Mouse (Mus musculus): ENCODE data around the gene Ttc34.

The Ttc34 gene

DNA sequence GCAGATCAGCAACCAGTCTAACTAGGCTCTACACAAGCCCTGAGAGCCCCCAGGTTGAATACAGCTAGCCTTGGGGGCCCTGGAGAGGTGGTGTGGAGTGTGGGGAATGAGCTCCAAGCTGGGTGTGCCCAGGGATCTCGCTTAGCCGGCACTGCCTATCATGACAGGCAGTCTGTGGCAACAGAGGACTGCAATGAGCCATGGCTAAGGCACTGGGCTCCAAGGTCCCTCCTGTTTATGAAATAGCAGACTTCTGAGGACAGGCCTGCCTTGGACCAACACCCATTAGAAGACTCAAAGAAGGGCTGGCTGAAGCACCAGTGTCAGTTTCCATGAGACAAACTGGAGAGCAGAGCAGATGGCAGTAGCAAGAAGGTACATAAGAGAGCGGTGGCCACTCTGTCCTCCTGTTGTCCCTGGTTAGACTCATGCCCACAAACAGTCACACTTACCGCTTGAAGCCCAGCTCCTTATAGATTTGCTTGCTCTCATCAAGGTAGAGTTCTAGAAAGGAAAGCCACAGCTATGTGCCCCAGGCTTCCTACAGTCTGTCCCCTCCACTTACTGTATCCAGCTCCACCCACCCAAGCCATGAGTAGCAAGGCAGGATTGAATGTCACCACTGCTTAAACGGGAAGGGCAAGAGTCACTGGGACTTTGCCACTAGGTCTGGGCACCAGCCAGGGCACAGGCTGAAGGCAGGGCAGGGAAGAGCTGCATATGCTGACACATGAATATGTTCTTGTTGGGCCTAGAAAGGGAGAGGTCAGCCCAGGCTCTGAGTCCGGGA lies 60.6 kb downstream of the Ttc34 start:
- DNase-seq (ENCODE audit: low spot score): no peak

DNA sequence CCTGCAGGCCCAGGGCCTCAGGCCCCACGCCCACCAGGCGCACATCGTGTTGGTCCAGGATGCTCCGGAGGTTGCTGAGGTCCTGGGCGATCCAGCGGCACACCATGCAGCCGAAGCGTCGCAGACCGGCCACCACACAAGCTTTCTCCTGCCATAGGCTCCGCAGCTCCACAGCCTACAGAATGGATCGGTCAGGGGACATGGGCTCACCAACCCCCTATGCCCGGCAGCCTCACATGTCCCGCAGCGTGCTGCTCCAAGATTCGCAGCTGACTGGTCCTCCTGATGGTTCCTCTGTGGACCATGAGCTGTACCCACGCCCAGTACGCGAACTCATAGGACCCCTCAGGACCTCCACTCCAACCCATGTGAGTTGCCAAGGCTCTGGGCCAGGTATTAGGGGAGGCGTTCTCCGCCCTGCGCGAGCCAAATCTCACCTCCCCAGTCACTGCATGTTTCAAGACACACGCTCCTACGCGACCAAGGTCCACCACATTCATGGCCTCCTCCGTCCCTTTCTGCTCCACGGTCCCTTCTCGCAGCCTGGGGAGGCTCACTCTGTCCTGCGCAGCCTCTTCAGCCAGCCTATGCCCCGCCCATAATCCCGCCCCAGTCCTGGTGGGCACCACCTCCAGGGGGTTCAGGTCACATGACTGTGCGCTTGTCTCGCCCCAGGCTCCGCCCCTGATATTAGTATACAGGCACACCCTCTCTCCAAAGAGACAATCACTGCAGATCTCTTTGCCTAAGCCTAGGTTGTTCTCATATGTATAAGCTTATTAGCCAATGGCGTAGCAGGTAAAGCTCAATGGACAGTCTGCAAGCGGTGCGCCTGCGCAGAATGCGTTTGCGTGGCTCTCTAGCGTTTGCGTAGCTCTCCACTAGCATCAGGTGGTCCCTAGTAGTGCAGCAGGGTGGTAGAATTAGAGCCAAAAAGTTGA lies 61.5 kb downstream of the Ttc34 start, which contains the start of gene Fam213b:
TSS of gene Fam213b (minus strand) at position 630 of the 941 bp plus-strand sequence.
- DNase-seq (ENCODE audit: low spot score): peak; percentile 76

- DNase-seq (ENCODE audit: low spot score): no peak
Measured at GRCm38 (mm10) chr4:154902371-154902770, 65.1 kb downstream of the Ttc34 start.

DNA sequence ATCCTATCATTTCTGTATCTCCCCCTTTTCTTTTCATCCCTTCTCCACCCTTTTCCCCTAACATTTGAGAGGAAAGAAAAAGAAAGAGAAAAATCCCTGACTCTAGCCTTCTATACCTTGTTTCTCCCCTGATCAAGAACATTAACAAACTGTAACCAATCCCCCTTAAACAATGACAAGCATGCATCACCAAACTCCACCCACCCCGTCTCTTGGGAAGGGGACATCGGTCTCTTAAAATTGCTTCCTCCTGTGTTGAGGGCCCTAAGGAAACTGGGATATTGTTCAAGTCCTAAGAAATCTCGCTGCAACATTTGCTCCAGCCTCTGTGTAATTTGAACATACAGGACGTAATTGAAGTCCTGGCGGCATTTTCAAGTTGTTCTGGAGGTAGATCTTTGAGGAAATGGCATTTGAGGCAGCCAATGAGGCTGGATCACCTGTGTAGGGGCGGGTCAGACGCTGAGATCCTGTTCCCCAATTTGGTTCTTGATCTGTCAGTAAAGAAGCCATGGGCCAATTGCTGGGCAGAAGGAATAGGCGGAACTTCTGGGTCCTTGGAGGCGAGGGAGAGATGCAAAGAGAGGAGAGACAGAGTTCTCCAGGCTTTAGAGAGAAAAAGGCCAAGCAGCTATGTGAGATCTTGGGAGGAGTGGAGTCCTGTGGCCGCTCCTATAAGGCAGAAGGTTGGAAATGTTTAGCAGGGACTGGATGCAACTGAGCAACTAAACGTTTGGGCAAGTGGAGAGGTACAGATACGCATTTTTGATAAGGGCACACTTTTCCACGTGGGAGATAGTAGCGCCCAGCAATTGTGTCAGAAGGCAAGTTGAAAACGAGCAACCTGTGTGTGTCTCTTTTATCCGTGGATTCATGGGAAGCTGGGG lies 67.2 kb downstream of the Ttc34 start:
- DNase-seq (ENCODE audit: low spot score): peak; percentile 82

DNA sequence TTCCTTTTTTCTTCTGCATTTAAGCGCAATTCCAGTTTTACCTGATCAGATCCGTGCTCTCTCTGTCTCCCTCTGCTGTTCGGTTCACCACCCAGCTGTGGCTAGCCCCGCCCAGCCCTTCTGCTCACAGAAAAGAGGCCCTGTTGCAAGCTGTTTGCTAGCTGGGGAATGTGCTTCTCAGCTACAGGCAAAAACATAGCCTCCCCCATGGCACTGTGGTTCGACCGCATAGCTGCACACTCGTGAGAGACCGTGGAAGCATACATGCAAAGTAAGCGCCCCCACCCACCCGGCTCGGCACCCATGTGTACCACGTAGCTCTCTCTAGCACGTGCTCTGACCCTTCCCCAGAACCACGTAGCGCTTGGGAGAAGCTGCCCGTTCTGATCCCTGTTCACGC lies 70.6 kb downstream of the Ttc34 start:
- peak; percentile 52 for DNase-seq (ENCODE audit: low spot score)

DNA sequence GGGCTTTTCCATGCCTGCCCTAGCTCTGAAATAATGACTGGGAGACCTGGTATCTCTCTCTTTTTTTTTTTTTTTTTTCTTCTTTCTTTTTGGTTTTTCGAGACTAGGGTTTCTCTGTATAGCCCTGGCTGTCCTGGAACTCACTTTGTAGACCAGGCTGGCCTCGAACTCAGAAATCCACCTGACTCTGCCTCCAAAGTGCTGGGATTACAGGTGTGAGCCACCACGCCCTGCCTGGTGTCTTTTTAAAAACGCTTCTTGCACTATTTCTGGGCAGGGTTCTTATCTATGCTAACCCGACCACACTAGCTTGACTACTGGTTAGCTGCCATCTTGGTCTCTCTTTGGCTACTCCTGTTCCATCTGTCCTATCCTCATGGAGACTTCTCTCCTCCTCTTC lies 71.2 kb downstream of the Ttc34 start:
- no peak for DNase-seq (ENCODE audit: low spot score)

- no peak for DNase-seq (ENCODE audit: low spot score)
Measured at GRCm38 (mm10) chr4:154910606-154911522, 73.6 kb downstream of the Ttc34 start.

DNA sequence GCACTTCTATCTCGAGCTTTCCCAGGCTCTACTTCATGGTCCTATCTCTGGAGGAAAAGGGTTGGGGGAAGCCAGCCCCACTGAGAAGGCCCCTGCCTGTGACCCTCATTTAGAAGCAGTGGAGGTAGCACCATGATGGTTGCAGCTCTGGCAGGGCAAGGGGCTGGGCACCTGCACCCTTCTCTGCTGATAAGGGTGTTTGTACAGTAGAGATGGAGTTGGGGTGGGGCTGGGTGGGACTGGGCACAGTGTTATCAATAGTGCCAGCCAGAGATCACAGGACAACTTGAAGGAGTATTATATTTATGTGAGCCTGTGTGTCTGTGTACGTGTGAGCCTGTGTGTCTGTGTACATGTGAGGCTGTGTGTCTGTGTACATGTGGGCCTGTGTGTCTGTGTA lies 74.4 kb downstream of the Ttc34 start:
- no peak for DNase-seq (ENCODE audit: low spot score)

- no peak for DNase-seq (ENCODE audit: low spot score)
Measured at GRCm38 (mm10) chr4:154913845-154914244, 76.6 kb downstream of the Ttc34 start.

DNA sequence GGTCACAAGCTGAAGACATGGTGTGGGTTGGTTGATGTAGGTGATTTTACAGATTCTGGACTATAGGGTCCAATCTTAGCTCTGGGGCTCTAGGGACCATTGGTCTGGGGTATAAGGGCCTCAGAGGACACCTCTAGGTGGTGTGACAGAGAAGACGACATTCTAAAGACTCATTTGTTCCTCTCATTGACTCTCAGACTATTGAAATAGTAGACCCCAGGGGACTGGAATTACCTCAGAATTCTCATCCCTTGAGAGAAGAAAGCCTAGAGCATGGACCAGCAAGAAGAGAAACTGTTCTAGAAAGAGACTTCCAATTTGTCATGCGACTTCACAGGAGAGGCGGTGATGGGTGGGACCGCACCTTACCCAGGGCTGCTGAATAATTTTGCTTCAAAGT lies 77.0 kb downstream of the Ttc34 start:
- no peak for DNase-seq (ENCODE audit: low spot score)

GRCm38 (mm10) chr4:154914707-154915106 lies 77.4 kb downstream of the Ttc34 start:
- no peak for DNase-seq (ENCODE audit: low spot score)

DNA sequence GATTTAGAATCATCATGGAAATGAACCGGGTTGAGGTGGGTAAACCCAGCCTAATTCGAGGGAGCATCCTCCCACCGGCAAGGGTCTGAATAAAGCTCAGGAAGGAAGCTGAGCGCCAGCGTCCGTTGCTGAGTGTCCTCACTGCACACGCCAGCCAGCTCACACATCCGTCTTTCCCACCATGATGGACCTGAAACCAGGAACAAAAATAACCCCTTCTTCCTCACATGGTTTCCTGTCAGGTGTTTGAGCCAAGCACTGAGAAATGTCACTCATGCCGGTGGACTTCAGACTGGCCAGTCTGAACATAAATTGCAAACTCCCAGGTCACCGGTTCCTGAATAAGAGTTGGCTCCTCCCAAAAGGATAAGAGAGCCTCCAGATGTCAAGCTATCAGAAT lies 78.0 kb downstream of the Ttc34 start:
- no peak for DNase-seq (ENCODE audit: low spot score)

DNA sequence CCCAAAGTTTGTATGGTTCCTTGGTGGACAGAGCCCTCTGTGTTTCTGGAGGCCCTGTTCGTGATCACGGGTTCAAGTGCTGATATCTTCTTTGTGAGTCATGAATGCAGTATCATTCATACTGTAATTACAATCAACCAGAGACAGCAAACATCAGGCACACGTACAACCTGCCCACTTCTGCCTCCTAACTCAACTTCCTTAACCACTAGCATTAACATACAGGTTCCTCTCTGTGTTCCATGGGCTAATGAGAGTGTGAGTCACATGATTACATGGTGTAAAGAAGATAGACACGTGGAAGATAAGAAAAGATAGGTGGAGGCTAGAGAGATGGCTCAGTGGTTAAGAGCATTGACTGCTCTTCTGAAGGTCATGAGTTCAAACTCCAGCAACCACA lies 79.4 kb downstream of the Ttc34 start:
- no peak for DNase-seq (ENCODE audit: low spot score)
